Mouse (Mus musculus) neural tube, embryonic 12.5 days (tissue): Measurements from ENCODE around the gene Trappc10. TPM values are rescaled to one million over a fixed set of nuclear protein-coding genes. Genes with fewer than 3 reads are reported as not detected.

Experiments
- ATAC-seq: fragments of 200-750 bp; cut with Nextera tagmentation; 2 replicates; pipeline ENCODE4 v1.8.0; 2017; ENCODE audit warnings: low read depth, mild to moderate bottlenecking, moderate TSS enrichment, moderate library complexity; ENCODE audit not compliant: low FRiP score
- H3K27ac ChIP-seq: fragments of 300-500 bp; sonication (generic); 2 replicates; pipeline ENCODE4 v1.5.1; 2016
- H3K27me3 ChIP-seq: fragments of 300-500 bp; sonication (generic); replicated peaks from 2 replicates; pipeline ENCODE4 v1.6.1; 2016; ENCODE audit warnings: mild to moderate bottlenecking
- H3K36me3 ChIP-seq: fragments of 300-500 bp; sonication (generic); 2 replicates; pipeline ENCODE4 v1.6.1; 2016; ENCODE audit warnings: mild to moderate bottlenecking
- H3K4me1 ChIP-seq: fragments of 300-500 bp; sonication (generic); 2 replicates; pipeline ENCODE4 v1.6.1; 2016
- H3K4me2 ChIP-seq: fragments of 300-500 bp; sonication (generic); replicated peaks from 2 replicates; pipeline ENCODE4 v1.6.1; 2016; ENCODE audit warnings: mild to moderate bottlenecking
- H3K4me3 ChIP-seq: fragments of 300-500 bp; sonication (generic); 2 replicates; pipeline ENCODE4 v1.5.1; 2016
- H3K9ac ChIP-seq: fragments of 300-500 bp; sonication (generic); 2 replicates; pipeline ENCODE4 v1.6.1; 2016; ENCODE audit warnings: mild to moderate bottlenecking
- H3K9me3 ChIP-seq: fragments of 300-500 bp; sonication (generic); 2 replicates; pipeline ENCODE4 v1.6.1; 2016; ENCODE audit warnings: mild to moderate bottlenecking
- WGBS: fragments of 180-500 bp; shearing (Covaris S2); methylation state at CpG from one replicate; pipeline ENCODE4 v1.1.7; 2016; 5-methylcytosine and 5-hydroxymethylcytosine counted together
- polyA plus RNA-seq: library from polyadenylated mRNA; unstranded; fragments of >200 nt; fragmentation: Nextera tagmentation; extraction: Ambion mirVana; gene quantifications from 2 replicates; pipeline ENCODE4 v1.2.1, GENCODE M21; 2016

Gene Trappc10
- polyA plus RNA-seq, 1 experiment from 2014 or later: 24.9 TPM

GRCm38 (mm10) chr10:78184531-78185380, 59.7 kb downstream of the Trappc10 start, which contains the start of gene Pwp2:
TSS of gene Pwp2 (minus strand) at chr10:78185149.
- H3K27ac ChIP-seq: no peak within 1 kb of the TSS
- H3K4me2 ChIP-seq: peak within 1 kb of the TSS; percentile 99
- H3K4me1 ChIP-seq: peaks cover 9% of the 10 kb centered on the region
- H3K27me3 ChIP-seq: no peaks in the 10 kb centered on the region
- H3K36me3 ChIP-seq: peaks cover 57% of the 10 kb centered on the region
- ATAC-seq: peak; percentile 96
- no peaks in the 10 kb centered on the region for H3K9me3 ChIP-seq
- peak within 1 kb of the TSS; percentile 74 for H3K4me3 ChIP-seq
- peak within 1 kb of the TSS; percentile 56 for H3K9ac ChIP-seq
- 3% methylated on average over 47 of the region's 47 CpGs for WGBS

- Histone ChIP-seq H3K4me1 (peaks cover 9% of the 10 kb centered on the region), H3K9ac (no peak overlapping the region), H3K27ac (no peak overlapping the region), H3K4me2 (peak overlapping the region; percentile 99), H3K27me3 (no peaks in the 10 kb centered on the region), H3K9me3 (no peaks in the 10 kb centered on the region), H3K4me3 (no peak overlapping the region), H3K36me3 (peaks cover 57% of the 10 kb centered on the region)
- 89% methylated on average over 3 of the region's 3 CpGs for WGBS
- no peak for ATAC-seq
Observed at GRCm38 (mm10) chr10:78183577-78183976, 60.9 kb downstream of the Trappc10 start.

GRCm38 (mm10) chr10:78182321-78182720, 62.1 kb downstream of the Trappc10 start:
- no peak overlapping the region for H3K27ac ChIP-seq
- no peak for ATAC-seq

GRCm38 (mm10) chr10:78174474-78174873, 70.0 kb downstream of the Trappc10 start:
- no peak overlapping the region for H3K4me3 ChIP-seq
- 94% methylated on average over 5 of the region's 5 CpGs for WGBS
- H3K36me3 ChIP-seq: peaks cover 86% of the 10 kb centered on the region
- no peak overlapping the region for H3K27ac ChIP-seq
- no peak for ATAC-seq
- peaks cover under 1% of the 10 kb centered on the region; the same call in 1 of the 2 replicates for H3K4me1 ChIP-seq
- H3K9ac ChIP-seq: no peak overlapping the region
- H3K9me3 ChIP-seq: no peaks in the 10 kb centered on the region
- H3K27me3 ChIP-seq: no peaks in the 10 kb centered on the region
- no peak overlapping the region for H3K4me2 ChIP-seq

More at GRCm38 (mm10) chr10:78182321-78182720, 62.1 kb downstream of the Trappc10 start:
- H3K9me3 ChIP-seq: no peaks in the 10 kb centered on the region
- 97% methylated on average over 17 of the region's 17 CpGs for whole genome bisulfite sequencing
- H3K9ac ChIP-seq: no peak overlapping the region
- H3K4me3 ChIP-seq: no peak overlapping the region
- peaks cover 57% of the 10 kb centered on the region for H3K36me3 ChIP-seq
- H3K4me1 ChIP-seq: peaks cover 9% of the 10 kb centered on the region
- no peak overlapping the region for H3K4me2 ChIP-seq
- no peaks in the 10 kb centered on the region for H3K27me3 ChIP-seq

GRCm38 (mm10) chr10:78171581-78171980, 72.9 kb downstream of the Trappc10 start:
- Histone ChIP-seq H3K27me3 (no peaks in the 10 kb centered on the region), H3K27ac (no peak overlapping the region), H3K4me3 (no peak overlapping the region), H3K4me1 (peaks cover 13% of the 10 kb centered on the region), H3K36me3 (peaks cover 69% of the 10 kb centered on the region), H3K9me3 (no peaks in the 10 kb centered on the region), H3K9ac (no peak overlapping the region), H3K4me2 (no peak overlapping the region)
- WGBS: 91% methylated on average over 9 of the region's 9 CpGs
- no peak for ATAC-seq

GRCm38 (mm10) chr10:78171057-78171456, 73.4 kb downstream of the Trappc10 start:
- no peak for ATAC-seq
- Histone ChIP-seq H3K4me2 (no peak overlapping the region), H3K9me3 (no peaks in the 10 kb centered on the region), H3K27me3 (no peaks in the 10 kb centered on the region), H3K36me3 (peaks cover 69% of the 10 kb centered on the region), H3K9ac (no peak overlapping the region), H3K27ac (no peak overlapping the region), H3K4me3 (no peak overlapping the region), H3K4me1 (peaks cover 13% of the 10 kb centered on the region)
- WGBS: 96% methylated on average over 7 of the region's 7 CpGs

- Histone ChIP-seq H3K4me1 (peaks cover 13% of the 10 kb centered on the region), H3K36me3 (peaks cover 69% of the 10 kb centered on the region), H3K27ac (no peak overlapping the region), H3K4me2 (peak overlapping the region; percentile 92), H3K9ac (no peak overlapping the region), H3K27me3 (no peaks in the 10 kb centered on the region), H3K9me3 (no peaks in the 10 kb centered on the region), H3K4me3 (peak overlapping the region; percentile 80; the same call in 1 of the 2 replicates)
- 0 out of 2 replicates have a peak, but pooled peaks have one; percentile 3 for ATAC-seq
- 48% methylated on average over 2 of the region's 2 CpGs for whole genome bisulfite sequencing
Observed at GRCm38 (mm10) chr10:78170445-78170844, 74.0 kb downstream of the Trappc10 start.

GRCm38 (mm10) chr10:78169281-78170042, 75.0 kb downstream of the Trappc10 start, which contains the start of gene D10Jhu81e:
TSS of gene D10Jhu81e (minus strand) at chr10:78169782.
- H3K36me3 ChIP-seq: peaks cover 68% of the 10 kb centered on the region
- WGBS: 1% methylated on average over 50 of the region's 50 CpGs
- H3K9ac ChIP-seq: peak within 1 kb of the TSS; percentile 81
- H3K27me3 ChIP-seq: no peaks in the 10 kb centered on the region
- peak within 1 kb of the TSS; percentile 92 for H3K4me2 ChIP-seq
- ATAC-seq: peak; percentile 96
- no peaks in the 10 kb centered on the region for H3K9me3 ChIP-seq
- H3K4me1 ChIP-seq: peaks cover 13% of the 10 kb centered on the region
- H3K4me3 ChIP-seq: peak within 1 kb of the TSS; percentile 80
- H3K27ac ChIP-seq: peak within 1 kb of the TSS; percentile 32; the same call in 1 of the 2 replicates

GRCm38 (mm10) chr10:78168792-78169191, 75.6 kb downstream of the Trappc10 start:
- Histone ChIP-seq H3K4me1 (peaks cover 13% of the 10 kb centered on the region), H3K4me3 (peak overlapping the region; percentile 80), H3K27me3 (no peaks in the 10 kb centered on the region), H3K36me3 (peaks cover 64% of the 10 kb centered on the region), H3K9ac (peak overlapping the region; percentile 81; the same call in 1 of the 2 replicates), H3K4me2 (peak overlapping the region; percentile 92), H3K27ac (no peak overlapping the region), H3K9me3 (no peaks in the 10 kb centered on the region)
- 87% methylated on average over 11 of the region's 11 CpGs for WGBS
- no peak for ATAC-seq

- no peak for ATAC-seq
- H3K36me3 ChIP-seq: peaks cover 63% of the 10 kb centered on the region
- H3K27me3 ChIP-seq: no peaks in the 10 kb centered on the region
- H3K9me3 ChIP-seq: no peaks in the 10 kb centered on the region
- no peak overlapping the region for H3K27ac ChIP-seq
- peaks cover 13% of the 10 kb centered on the region for H3K4me1 ChIP-seq
- H3K4me3 ChIP-seq: no peak overlapping the region
- H3K4me2 ChIP-seq: no peak overlapping the region
- no peak overlapping the region for H3K9ac ChIP-seq
Observed at GRCm38 (mm10) chr10:78167775-78168174, 76.7 kb downstream of the Trappc10 start.

GRCm38 (mm10) chr10:78167333-78167732, 77.1 kb downstream of the Trappc10 start:
- no peak for ATAC-seq
- no peak overlapping the region for H3K4me2 ChIP-seq
- H3K9ac ChIP-seq: no peak overlapping the region
- no peaks in the 10 kb centered on the region for H3K27me3 ChIP-seq
- peaks cover 13% of the 10 kb centered on the region for H3K4me1 ChIP-seq
- no peaks in the 10 kb centered on the region for H3K9me3 ChIP-seq
- H3K4me3 ChIP-seq: no peak overlapping the region
- no peak overlapping the region for H3K27ac ChIP-seq
- peaks cover 63% of the 10 kb centered on the region for H3K36me3 ChIP-seq
- WGBS: 84% methylated on average over 7 of the region's 7 CpGs
